30 mouse cellular contexts compared by ENCODE assay signal in genomic region chr5:145016761-145017160, GRCm38 (mm10). TPM values are rescaled to one million over a fixed set of nuclear protein-coding genes. Genes with fewer than 3 reads are reported as not detected.
DNase-seq lines count a peak whose midpoint lies in the region; ATAC-seq and TF ChIP-seq lines count a peak whose summit lies in the region.
"Not testable (repeated sequence)": the region's sequence is repeated elsewhere in the genome, so short reads cannot be mapped to it uniquely, and the experiment has no call there.
"Had no signal": no experiment of that assay in that cellular context is flagged by ENCODE, and none has a peak within 500 bp of the region (broad histone marks: within the 10 kb centered on the region; RNA-seq: fewer than 3 reads in every experiment).

No protein-coding gene starts in this region.

- not testable (repeated sequence) for H3K36me3 ChIP-seq in MEL (ENCODE audit: control insufficient read depth in 1 of 2, insufficient read depth in 2 of 2, low read length in 2 of 2); intestine, embryonic 14.5 days (ENCODE audit: control insufficient read depth, insufficient read depth, low read length); lung, postnatal 0 days (ENCODE audit: insufficient read depth, low read length); stomach, postnatal 0 days (ENCODE audit: control insufficient read depth, insufficient read depth, low read length)

- not testable (repeated sequence) for H3K4me3 ChIP-seq in MEL (ENCODE audit: control insufficient read depth in 1 of 2, insufficient read depth in 1 of 2, low read depth in 2 of 2, low read length in 2 of 2); intestine, embryonic 14.5 days (ENCODE audit: low read depth, low read length); left cerebral cortex, adult 2 months; lung, postnatal 0 days (ENCODE audit: low read depth, low read length); stomach, postnatal 0 days (ENCODE audit: low read depth, low read length)

- not testable (repeated sequence) for H3K9me3 ChIP-seq in MEL (replicated peaks; ENCODE audit: insufficient read depth, low read length); intestine, embryonic 14.5 days (ENCODE audit: control insufficient read depth, low read length); lung, postnatal 0 days (ENCODE audit: low read length); stomach, postnatal 0 days (ENCODE audit: control insufficient read depth, low read length)

- H3K27me3 ChIP-seq in MEL (ENCODE audit: control insufficient read depth in 1 of 2, insufficient read depth in 2 of 2, low read length in 2 of 2); intestine, embryonic 14.5 days (replicated peaks; ENCODE audit: control insufficient read depth, insufficient read depth, low read length); lung, postnatal 0 days (replicated peaks; ENCODE audit: insufficient read depth, low read length); stomach, postnatal 0 days (ENCODE audit: control insufficient read depth, insufficient read depth, low read length): not testable (repeated sequence)

- not testable (repeated sequence) for H3K9ac ChIP-seq in MEL (ENCODE audit: control insufficient read depth, low read depth, low read length, poor library complexity, severe bottlenecking); intestine, embryonic 14.5 days (ENCODE audit: low read length); lung, postnatal 0 days (replicated peaks; ENCODE audit: low read depth); stomach, postnatal 0 days (ENCODE audit: low read length)

- peak in 2 of 3 experiments; percentile 18 to 21; a peak in 4 of 6 replicates for TF ChIP-seq CTCF in MEL (IDR thresholded peaks at IDR 0.05 in 2 of 3, conservative IDR thresholded peaks at IDR 0.05 in 1 of 3; ENCODE audit: control insufficient read depth in 1 of 3, insufficient read depth in 1 of 3, low read depth in 2 of 3, low read length in 3 of 3, poor library complexity in 1 of 3, severe bottlenecking in 1 of 3)
- TF ChIP-seq CTCF in brain, embryonic 14.5 days (IDR thresholded peaks at IDR 0.05; ENCODE audit: borderline replicate concordance, extremely low read depth, insufficient read depth, insufficient read length) = peak; percentile 6; the same call in 1 of the 2 replicates
- peak; percentile 43 for TF ChIP-seq CTCF in left cerebral cortex, adult 2 months (IDR thresholded peaks at IDR 0.05)
- 0 out of 2 replicates have a peak, but pooled peaks have one; percentile 6 for TF ChIP-seq CTCF in lung, postnatal 0 days (IDR thresholded peaks at IDR 0.05)
- peak; percentile 29; the same call in 1 of the 2 replicates for TF ChIP-seq CTCF in stomach, postnatal 0 days (IDR thresholded peaks at IDR 0.05; ENCODE audit: low read depth)

- not testable (repeated sequence) for H3K4me2 ChIP-seq in intestine, embryonic 14.5 days (ENCODE audit: low read length); lung, postnatal 0 days (replicated peaks; ENCODE audit: low read depth, low read length); stomach, postnatal 0 days (replicated peaks; ENCODE audit: low read depth)

- WGBS in intestine, embryonic 14.5 days = 39% methylated on average over 1 of the region's 2 CpGs
- 6% methylated on average over 2 of the region's 2 CpGs for WGBS in lung, postnatal 0 days
- 18% methylated on average over 2 of the region's 2 CpGs for WGBS in stomach, postnatal 0 days

- TF ChIP-seq POLR2A in MEL (IDR thresholded peaks at IDR 0.05; ENCODE audit: control insufficient read depth in 1 of 2, insufficient read depth in 1 of 2, low read depth in 1 of 2, low read length in 2 of 2, poor library complexity in 1 of 2); brain, embryonic 14.5 days (IDR thresholded peaks at IDR 0.05; ENCODE audit: borderline replicate concordance, extremely low read depth, insufficient read depth, insufficient read length, poor library complexity, severe bottlenecking): not testable (repeated sequence)

- H3K4me1 ChIP-seq in MEL (ENCODE audit: control insufficient read depth in 1 of 2, insufficient read depth in 2 of 2, low read length in 2 of 2); intestine, embryonic 14.5 days (replicated peaks; ENCODE audit: control insufficient read depth, insufficient read depth, low read length); lung, postnatal 0 days (ENCODE audit: insufficient read depth, low read depth, low read length); stomach, postnatal 0 days (replicated peaks; ENCODE audit: control insufficient read depth, insufficient read depth): not testable (repeated sequence)

- ATAC-seq in intestine, embryonic 14.5 days (replicated peaks; ENCODE audit: low FRiP score, low TSS enrichment, low read depth); lung, postnatal 0 days; stomach, postnatal 0 days (ENCODE audit: low FRiP score, low TSS enrichment): not testable (repeated sequence)

- not testable (repeated sequence) for DNase-seq in MEL (ENCODE audit: low read depth, low spot score); brain, embryonic 14.5 days (ENCODE audit: low read depth); left cerebral cortex, adult 2 months (ENCODE audit: extremely low spot score in 1 of 2, low spot score in 2 of 2); lung, postnatal 0 days (ENCODE audit: low spot score); stomach, postnatal 0 days (ENCODE audit: low spot score)
- DNase-seq in heart, adult 11 months = peak; percentile 21
- peak; percentile 33 for DNase-seq in intestine, embryonic 14.5 days (ENCODE audit: low spot score)

- not testable (repeated sequence) for H3K27ac ChIP-seq in MEL (ENCODE audit: control insufficient read depth, low read depth, low read length); intestine, embryonic 14.5 days (ENCODE audit: low read depth); left cerebral cortex, adult 2 months; lung, postnatal 0 days (ENCODE audit: low read length); stomach, postnatal 0 days (replicated peaks)

- H3K79me2 ChIP-seq in MEL (ENCODE audit: control insufficient read depth, insufficient read depth, low read length, poor library complexity) = not testable (repeated sequence)

- not testable (repeated sequence) for TF ChIP-seq RAD21 in MEL (IDR thresholded peaks at IDR 0.05; ENCODE audit: low read depth, low read length)

- intact Hi-C loops in left cerebral cortex, adult 2 months (cut with DNase I) = loop anchor here (5.0 kb wide), 1 partner anchor 51 kb away; no protein-coding TSS in a partner anchor

- not testable (repeated sequence) for TF ChIP-seq EP300 in MEL (IDR thresholded peaks at IDR 0.05; ENCODE audit: low read depth in 1 of 2, low read length in 2 of 2); lung, postnatal 0 days (IDR thresholded peaks at IDR 0.05); stomach, postnatal 0 days (optimal IDR thresholded peaks at IDR 0.05)

TF ChIP-seq in MEL, 35 proteins besides CTCF, POLR2A, EP300 and RAD21:
- TF ChIP-seq SMC3 (IDR thresholded peaks at IDR 0.05; ENCODE audit: low read depth, low read length) (0 out of 2 replicates have a peak, but pooled peaks have one; percentile 7), ZNF384 (IDR thresholded peaks at IDR 0.05; ENCODE audit: low read depth, low read length) (peak; percentile 84)

RNA-seq across cellular contexts. Expression of gene Gm4871, which starts 15.8 kb away (rescaled TPM):
- total RNA-seq in MEL (2012; rRNA removed) = not detected in 2 replicates
- not detected for polyA plus RNA-seq in MEL (2012; ENCODE audit: insufficient read depth in 1 of 2, insufficient read length in 2 of 2, low read depth in 1 of 2, low replicate concordance in 2 of 2, missing spikeins in 1 of 2)
- polyA plus RNA-seq in brain, embryonic 14.5 days (2012; rRNA removed) = not detected in 2 replicates
- polyA plus RNA-seq in intestine, embryonic 14.5 days (2014; fragmentation: Nextera tagmentation; extraction: Ambion mirVana) = not detected in 2 replicates
- total RNA-seq in left cerebral cortex, adult 2 months (2021) = not detected
- not detected in 2 replicates for polyA plus RNA-seq in lung, postnatal 0 days (2015; fragmentation: Nextera tagmentation; extraction: Ambion mirVana)
- not detected in 2 replicates for polyA plus RNA-seq in stomach, postnatal 0 days (2015; fragmentation: Nextera tagmentation; extraction: Ambion mirVana)
- total RNA-seq: adrenal gland, adult 18-20 months; adrenal gland, postnatal 10 days; adrenal gland, postnatal 36 days; G1E; gastrocnemius, adult 18-20 months; gastrocnemius, postnatal 10 days; gastrocnemius, postnatal 36 days; granulocyte monocyte progenitor cell, adult 5-6 weeks; heart, postnatal 10 days; heart, postnatal 36 days had no signal
- polyA plus RNA-seq: C2C12; CD4-positive, CD25-positive, alpha-beta regulatory T cell, adult 4 months; embryonic facial prominence, embryonic 11.5 days; embryonic facial prominence, embryonic 14.5 days; forebrain, embryonic 10.5 days; forebrain, embryonic 13.5 days; forebrain, embryonic 16.5 days; G1E; heart, embryonic 12.5 days; heart, embryonic 15.5 days; hindbrain, embryonic 13.5 days; hindbrain, embryonic 16.5 days; inflammation-experienced regulatory T-cells, adult 6 months had no signal

RNA-seq across cellular contexts. Expression of gene 1700018F24Rik, which starts 26.0 kb away (rescaled TPM):
- not detected in 2 replicates for total RNA-seq in MEL (2012; rRNA removed)
- not detected for polyA plus RNA-seq in MEL (2012; ENCODE audit: insufficient read depth in 1 of 2, insufficient read length in 2 of 2, low read depth in 1 of 2, low replicate concordance in 2 of 2, missing spikeins in 1 of 2)
- not detected in 2 replicates for polyA plus RNA-seq in brain, embryonic 14.5 days (2012; rRNA removed)
- polyA plus RNA-seq in intestine, embryonic 14.5 days (2014; fragmentation: Nextera tagmentation; extraction: Ambion mirVana) = not detected in 2 replicates
- not detected for total RNA-seq in left cerebral cortex, adult 2 months (2021)
- 0.56 and 0.73 TPM in 2 replicates for polyA plus RNA-seq in lung, postnatal 0 days (2015; fragmentation: Nextera tagmentation; extraction: Ambion mirVana)
- not detected in 2 replicates for polyA plus RNA-seq in stomach, postnatal 0 days (2015; fragmentation: Nextera tagmentation; extraction: Ambion mirVana)
- total RNA-seq: adrenal gland, adult 18-20 months; adrenal gland, postnatal 10 days; adrenal gland, postnatal 36 days; G1E; gastrocnemius, adult 18-20 months; gastrocnemius, postnatal 10 days; gastrocnemius, postnatal 36 days; granulocyte monocyte progenitor cell, adult 5-6 weeks; heart, postnatal 10 days; heart, postnatal 36 days had no signal
- polyA plus RNA-seq: C2C12; CD4-positive, CD25-positive, alpha-beta regulatory T cell, adult 4 months; embryonic facial prominence, embryonic 11.5 days; forebrain, embryonic 10.5 days; forebrain, embryonic 13.5 days; forebrain, embryonic 16.5 days; G1E; heart, embryonic 12.5 days; heart, embryonic 15.5 days; hindbrain, embryonic 10.5 days; hindbrain, embryonic 13.5 days; hindbrain, embryonic 16.5 days; inflammation-experienced regulatory T-cells, adult 6 months had no signal

RNA-seq across cellular contexts. Expression of gene Smurf1, which starts 51.1 kb away (rescaled TPM):
- total RNA-seq in MEL (2012; rRNA removed) = 3.9 and 4.0 TPM in 2 replicates
- polyA plus RNA-seq in MEL (2012; ENCODE audit: insufficient read depth in 1 of 2, insufficient read length in 2 of 2, low read depth in 1 of 2, low replicate concordance in 2 of 2, missing spikeins in 1 of 2) = 10 to 100 TPM in 1 of 2 experiments, not detected in 1; 10.6 TPM
- polyA plus RNA-seq in brain, embryonic 14.5 days (2012; rRNA removed) = 50.6 and 65.4 TPM in 2 replicates
- polyA plus RNA-seq in intestine, embryonic 14.5 days (2014; fragmentation: Nextera tagmentation; extraction: Ambion mirVana) = 14.4 and 17.2 TPM in 2 replicates
- 10 to 100 TPM; 35.2 to 40.7 TPM for total RNA-seq in left cerebral cortex, adult 2 months (2021)
- 12.5 and 13.2 TPM in 2 replicates for polyA plus RNA-seq in lung, postnatal 0 days (2015; fragmentation: Nextera tagmentation; extraction: Ambion mirVana)
- polyA plus RNA-seq in stomach, postnatal 0 days (2015; fragmentation: Nextera tagmentation; extraction: Ambion mirVana) = 11.2 and 11.6 TPM in 2 replicates
